In the genomic region with DNA sequence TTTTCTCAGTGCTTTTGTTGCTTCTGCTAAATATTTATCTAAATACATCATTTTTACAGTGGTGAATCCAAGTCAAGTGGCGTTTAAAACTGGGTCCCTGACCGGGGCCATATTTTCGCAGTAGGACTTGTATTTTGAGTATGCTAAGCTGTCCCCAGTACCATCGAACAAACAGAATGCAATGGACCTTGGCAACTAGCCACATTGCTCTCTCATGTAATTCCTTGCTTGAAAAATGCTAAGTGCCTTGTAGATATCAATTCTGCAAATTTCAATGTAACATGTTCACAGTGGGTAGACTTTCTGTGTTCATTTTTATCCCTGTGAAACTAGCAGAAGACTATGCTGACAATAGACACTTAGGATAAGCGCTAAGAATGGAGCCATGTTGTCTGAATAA, we compare ENCODE assay signal across 29 mouse cellular contexts. TPM values are rescaled to one million over a fixed set of nuclear protein-coding genes. Genes with fewer than 3 reads are reported as not detected.
DNase-seq lines count a peak whose midpoint lies in the region; ATAC-seq and TF ChIP-seq lines count a peak whose summit lies in the region.
"Had no signal": no experiment of that assay in that cellular context is flagged by ENCODE, and none has a peak within 500 bp of the region (broad histone marks: within the 10 kb centered on the region; RNA-seq: fewer than 3 reads in every experiment).

No protein-coding gene starts in this region.

- no peak overlapping the region for H3K4me3 ChIP-seq in kidney, adult 2 months (ENCODE audit: insufficient read depth, low read depth, low read length)
- no peak overlapping the region for H3K4me3 ChIP-seq in kidney, embryonic 15.5 days (replicated peaks)
- H3K4me3 ChIP-seq in liver, adult 2 months (ENCODE audit: insufficient read depth, low read depth, low read length), result no peak overlapping the region
- H3K4me3 ChIP-seq in liver, embryonic 11.5 days (ENCODE audit: low read depth, low read length), result no peak overlapping the region
- H3K4me3 ChIP-seq in liver, postnatal 0 days (ENCODE audit: low read depth, low read length), result no peak overlapping the region
- H3K4me3 ChIP-seq in midbrain, embryonic 11.5 days (ENCODE audit: low read depth, low read length), result no peak overlapping the region
- H3K4me3 ChIP-seq in midbrain, embryonic 15.5 days, result no peak overlapping the region
- H3K4me3 ChIP-seq: embryonic facial prominence, embryonic 13.5 days; embryonic facial prominence, embryonic 15.5 days; erythroblast, embryonic 14.5 days; forebrain, embryonic 10.5 days; forebrain, embryonic 12.5 days had no signal

- H3K4me1 ChIP-seq in kidney, adult 2 months (ENCODE audit: control insufficient read depth, insufficient read depth, low read length), result peaks cover 7% of the 10 kb centered on the region; the same call in 1 of the 2 replicates
- 0 out of 2 replicates have a peak, but pooled peaks cover 2% of the 10 kb centered on the region for H3K4me1 ChIP-seq in kidney, embryonic 15.5 days
- H3K4me1 ChIP-seq in liver, adult 2 months (ENCODE audit: control insufficient read depth, insufficient read depth, low read length), result peaks cover 26% of the 10 kb centered on the region
- H3K4me1 ChIP-seq in liver, embryonic 11.5 days (replicated peaks; ENCODE audit: control insufficient read depth, insufficient read depth, low read length), result no peaks in the 10 kb centered on the region
- H3K4me1 ChIP-seq in liver, postnatal 0 days (ENCODE audit: insufficient read depth), result no peaks in the 10 kb centered on the region; the same call in 1 of the 2 replicates
- no peaks in the 10 kb centered on the region for H3K4me1 ChIP-seq in midbrain, embryonic 11.5 days (ENCODE audit: control insufficient read depth, insufficient read depth, low read length)
- H3K4me1 ChIP-seq in midbrain, embryonic 15.5 days, result no peaks in the 10 kb centered on the region
- H3K4me1 ChIP-seq: embryonic facial prominence, embryonic 13.5 days; embryonic facial prominence, embryonic 15.5 days; forebrain, embryonic 10.5 days; forebrain, embryonic 12.5 days had no signal

- no peaks in the 10 kb centered on the region for H3K79me2 ChIP-seq in liver, adult 2 months (ENCODE audit: control insufficient read depth, insufficient read depth, low read length)

- H3K27ac ChIP-seq in kidney, adult 2 months (ENCODE audit: insufficient read depth, low read depth, low read length), result no peak overlapping the region
- H3K27ac ChIP-seq in kidney, embryonic 15.5 days, result no peak overlapping the region
- peak overlapping the region; percentile 84 for H3K27ac ChIP-seq in liver, adult 2 months (replicated peaks; ENCODE audit: insufficient read depth, low read depth, low read length)
- H3K27ac ChIP-seq in liver, embryonic 11.5 days (ENCODE audit: low read depth, low read length), result no peak overlapping the region
- H3K27ac ChIP-seq in liver, postnatal 0 days (ENCODE audit: low read depth), result peak overlapping the region; percentile 83
- no peak overlapping the region for H3K27ac ChIP-seq in midbrain, embryonic 11.5 days (ENCODE audit: low read depth, low read length)
- no peak overlapping the region for H3K27ac ChIP-seq in midbrain, embryonic 15.5 days
- H3K27ac ChIP-seq: embryonic facial prominence, embryonic 13.5 days; embryonic facial prominence, embryonic 15.5 days; forebrain, embryonic 10.5 days; forebrain, embryonic 12.5 days had no signal

- WGBS in kidney, adult 2 months, result 79% methylated on average over 5 of the region's 5 CpGs
- WGBS in kidney, embryonic 15.5 days, result 87% methylated on average over 5 of the region's 5 CpGs
- 33% methylated on average over 5 of the region's 5 CpGs for WGBS in liver, adult 2 months
- 86% methylated on average over 5 of the region's 5 CpGs for WGBS in liver, embryonic 11.5 days
- WGBS in liver, postnatal 0 days (ENCODE audit: insufficient replicate concordance), result 71% methylated on average over 5 of the region's 5 CpGs
- 92% methylated on average over 5 of the region's 5 CpGs for WGBS in midbrain, embryonic 11.5 days
- WGBS in midbrain, embryonic 15.5 days, result 88% methylated on average over 5 of the region's 5 CpGs

- no peak for ATAC-seq in kidney, embryonic 15.5 days (replicated peaks; ENCODE audit: low FRiP score)
- no peak for ATAC-seq in liver, embryonic 11.5 days (replicated peaks; ENCODE audit: low FRiP score)
- no peak for ATAC-seq in liver, postnatal 0 days
- ATAC-seq in midbrain, embryonic 11.5 days (ENCODE audit: low FRiP score), result no peak
- ATAC-seq in midbrain, embryonic 15.5 days (replicated peaks), result no peak
- ATAC-seq: forebrain, embryonic 14.5 days had no signal

- H3K9ac ChIP-seq in kidney, embryonic 15.5 days, result no peak overlapping the region
- no peak overlapping the region for H3K9ac ChIP-seq in liver, adult 2 months (ENCODE audit: low read depth, low read length)
- no peak overlapping the region for H3K9ac ChIP-seq in liver, embryonic 11.5 days (ENCODE audit: low read depth, low read length)
- H3K9ac ChIP-seq in liver, postnatal 0 days (replicated peaks), result no peak overlapping the region
- no peak overlapping the region for H3K9ac ChIP-seq in midbrain, embryonic 11.5 days (ENCODE audit: low read length)
- H3K9ac ChIP-seq in midbrain, embryonic 15.5 days, result no peak overlapping the region
- H3K9ac ChIP-seq: embryonic facial prominence, embryonic 13.5 days; embryonic facial prominence, embryonic 15.5 days; forebrain, embryonic 12.5 days had no signal

- no peak overlapping the region for H3K4me2 ChIP-seq in kidney, embryonic 15.5 days
- H3K4me2 ChIP-seq in liver, embryonic 11.5 days, result no peak overlapping the region
- H3K4me2 ChIP-seq in liver, postnatal 0 days (ENCODE audit: low read depth, low read length), result 0 out of 2 replicates have a peak overlapping the region, but pooled peaks have one; percentile 18
- no peak overlapping the region for H3K4me2 ChIP-seq in midbrain, embryonic 11.5 days
- H3K4me2 ChIP-seq in midbrain, embryonic 15.5 days, result no peak overlapping the region
- H3K4me2 ChIP-seq: embryonic facial prominence, embryonic 13.5 days; embryonic facial prominence, embryonic 15.5 days; forebrain, embryonic 12.5 days had no signal

- H3K27me3 ChIP-seq in kidney, adult 2 months (replicated peaks; ENCODE audit: control insufficient read depth, insufficient read depth, low read length), result no peaks in the 10 kb centered on the region
- no peaks in the 10 kb centered on the region for H3K27me3 ChIP-seq in kidney, embryonic 15.5 days
- H3K27me3 ChIP-seq in liver, adult 2 months (ENCODE audit: control insufficient read depth, insufficient read depth, low read length), result no peaks in the 10 kb centered on the region
- no peaks in the 10 kb centered on the region for H3K27me3 ChIP-seq in liver, embryonic 11.5 days (replicated peaks; ENCODE audit: control insufficient read depth, insufficient read depth, low read length)
- no peaks in the 10 kb centered on the region for H3K27me3 ChIP-seq in liver, postnatal 0 days (ENCODE audit: insufficient read depth, low read length)
- no peaks in the 10 kb centered on the region for H3K27me3 ChIP-seq in midbrain, embryonic 11.5 days (ENCODE audit: control insufficient read depth, insufficient read depth, low read length)
- H3K27me3 ChIP-seq in midbrain, embryonic 15.5 days (replicated peaks), result no peaks in the 10 kb centered on the region
- H3K27me3 ChIP-seq: embryonic facial prominence, embryonic 13.5 days; embryonic facial prominence, embryonic 15.5 days; forebrain, embryonic 12.5 days had no signal

- no peaks in the 10 kb centered on the region for H3K36me3 ChIP-seq in kidney, adult 2 months (ENCODE audit: control insufficient read depth, insufficient read depth, low read length)
- no peaks in the 10 kb centered on the region for H3K36me3 ChIP-seq in kidney, embryonic 15.5 days
- no peaks in the 10 kb centered on the region for H3K36me3 ChIP-seq in liver, adult 2 months (ENCODE audit: control insufficient read depth, insufficient read depth, low read length)
- H3K36me3 ChIP-seq in liver, embryonic 11.5 days (ENCODE audit: control insufficient read depth, insufficient read depth, low read length), result no peaks in the 10 kb centered on the region
- no peaks in the 10 kb centered on the region for H3K36me3 ChIP-seq in liver, postnatal 0 days (replicated peaks; ENCODE audit: insufficient read depth, low read length)
- H3K36me3 ChIP-seq in midbrain, embryonic 11.5 days (ENCODE audit: control insufficient read depth, insufficient read depth, low read length), result no peaks in the 10 kb centered on the region
- H3K36me3 ChIP-seq in midbrain, embryonic 15.5 days (replicated peaks), result no peaks in the 10 kb centered on the region
- H3K36me3 ChIP-seq: embryonic facial prominence, embryonic 13.5 days; embryonic facial prominence, embryonic 15.5 days; forebrain, embryonic 10.5 days; forebrain, embryonic 12.5 days had no signal

- no peaks in the 10 kb centered on the region for H3K9me3 ChIP-seq in kidney, embryonic 15.5 days (replicated peaks)
- no peaks in the 10 kb centered on the region for H3K9me3 ChIP-seq in liver, embryonic 11.5 days (ENCODE audit: control insufficient read depth, low read length)
- H3K9me3 ChIP-seq in liver, postnatal 0 days (ENCODE audit: low read length), result no peaks in the 10 kb centered on the region
- no peaks in the 10 kb centered on the region for H3K9me3 ChIP-seq in midbrain, embryonic 11.5 days (ENCODE audit: control insufficient read depth, low read length)
- H3K9me3 ChIP-seq in midbrain, embryonic 15.5 days, result no peaks in the 10 kb centered on the region
- H3K9me3 ChIP-seq: embryonic facial prominence, embryonic 13.5 days; embryonic facial prominence, embryonic 15.5 days; forebrain, embryonic 10.5 days; forebrain, embryonic 12.5 days had no signal

- TF ChIP-seq EP300 in liver, postnatal 0 days (IDR thresholded peaks at IDR 0.05; ENCODE audit: low read depth), result no peak

- no peak for TF ChIP-seq POLR2A in kidney, adult 2 months (IDR thresholded peaks at IDR 0.05; ENCODE audit: low read depth, low read length)
- TF ChIP-seq POLR2A in liver, adult 2 months (IDR thresholded peaks at IDR 0.05; ENCODE audit: extremely low read depth, insufficient read depth, low read length), result no peak

- DNase-seq in kidney, adult 2 months, result peak; percentile 35
- DNase-seq in liver, adult 2 months (ENCODE audit: extremely low read depth, low read depth, low spot score), result peak; percentile 84
- no peak for DNase-seq in liver, embryonic 11.5 days (ENCODE audit: low spot score)
- no peak for DNase-seq in liver, postnatal 0 days
- DNase-seq in liver, result no peak
- DNase-seq in midbrain, embryonic 11.5 days (ENCODE audit: low spot score, missing footprints), result peak; percentile 77
- DNase-seq: adrenal gland, adult 2 months; adrenal gland, postnatal 10 days; adrenal gland, postnatal 25 days; cerebellum, adult 11 months; cerebellum, adult 18-20 months; cerebellum, adult 8-10 months; cerebellum, adult 9-11 months; cerebellum, postnatal 14 days; cerebellum, postnatal 36 days; embryo, embryonic 11 days had no signal

- TF ChIP-seq CTCF in kidney, adult 2 months (conservative IDR thresholded peaks at IDR 0.05; ENCODE audit: insufficient read depth, insufficient read length, low read depth, low read length), result no peak
- no peak for TF ChIP-seq CTCF in liver, adult 2 months (IDR thresholded peaks at IDR 0.05; ENCODE audit: low read depth, low read length)
- no peak for TF ChIP-seq CTCF in liver, postnatal 0 days (IDR thresholded peaks at IDR 0.05; ENCODE audit: low read depth)

RNA-seq across cellular contexts. Expression of a gene that starts 4.7 kb away (rescaled TPM):
- 5.0 and 5.5 TPM in 2 replicates for polyA plus RNA-seq in kidney, adult 2 months (2012; rRNA removed)
- 5.5 and 12.2 TPM in 2 replicates for polyA plus RNA-seq in kidney, embryonic 15.5 days (2015; fragmentation: Nextera tagmentation; extraction: Ambion mirVana)
- 3,320 and 3,369 TPM in 2 replicates for total RNA-seq in liver, adult 2 months (2014; rRNA removed)
- polyA plus RNA-seq in liver, adult 2 months (2012; rRNA removed), result 877 and 984 TPM in 2 replicates
- polyA plus RNA-seq in liver, embryonic 11.5 days (2014; fragmentation: Nextera tagmentation; extraction: Ambion mirVana), result 161 and 182 TPM in 2 replicates
- polyA plus RNA-seq in liver, postnatal 0 days (2015; fragmentation: Nextera tagmentation; extraction: Ambion mirVana), result 4,366 and 4,944 TPM in 2 replicates
- not detected in 2 replicates for polyA plus RNA-seq in midbrain, embryonic 11.5 days (2014; fragmentation: Nextera tagmentation; extraction: Ambion mirVana)
- 1.3 TPM in 1 of 2 replicates, not detected in the other for polyA plus RNA-seq in midbrain, embryonic 15.5 days (2015; fragmentation: Nextera tagmentation; extraction: Ambion mirVana)
- total RNA-seq: common myeloid progenitor, adult 5-6 weeks; ES-E14; MEL had no signal
- polyA plus RNA-seq: C2C12; embryonic facial prominence, embryonic 11.5 days; embryonic facial prominence, embryonic 13.5 days; forebrain, embryonic 10.5 days; forebrain, embryonic 12.5 days; forebrain, embryonic 14.5 days had no signal

RNA-seq across cellular contexts. Expression of a gene that starts 13.7 kb away (rescaled TPM):
- 7.7 and 9.6 TPM in 2 replicates for polyA plus RNA-seq in kidney, adult 2 months (2012; rRNA removed)
- polyA plus RNA-seq in kidney, embryonic 15.5 days (2015; fragmentation: Nextera tagmentation; extraction: Ambion mirVana), result 4.0 and 8.8 TPM in 2 replicates
- 3,843 and 4,358 TPM in 2 replicates for total RNA-seq in liver, adult 2 months (2014; rRNA removed)
- polyA plus RNA-seq in liver, adult 2 months (2012; rRNA removed), result 2,564 and 2,816 TPM in 2 replicates
- polyA plus RNA-seq in liver, embryonic 11.5 days (2014; fragmentation: Nextera tagmentation; extraction: Ambion mirVana), result 178 and 182 TPM in 2 replicates
- polyA plus RNA-seq in liver, postnatal 0 days (2015; fragmentation: Nextera tagmentation; extraction: Ambion mirVana), result 4,762 and 5,621 TPM in 2 replicates
- polyA plus RNA-seq in midbrain, embryonic 11.5 days (2014; fragmentation: Nextera tagmentation; extraction: Ambion mirVana), result not detected in 2 replicates
- 0.09 and 3.4 TPM in 2 replicates for polyA plus RNA-seq in midbrain, embryonic 15.5 days (2015; fragmentation: Nextera tagmentation; extraction: Ambion mirVana)
- total RNA-seq: common myeloid progenitor, adult 5-6 weeks; MEL had no signal
- polyA plus RNA-seq: C2C12; embryonic facial prominence, embryonic 13.5 days; embryonic facial prominence, embryonic 15.5 days; erythroblast, embryonic 14.5 days; forebrain, embryonic 10.5 days; forebrain, embryonic 12.5 days; forebrain, embryonic 14.5 days had no signal

RNA-seq across cellular contexts. Expression of a gene that starts 28.5 kb away (rescaled TPM):
- 1.1 and 1.5 TPM in 2 replicates for polyA plus RNA-seq in kidney, adult 2 months (2012; rRNA removed)
- 4.5 and 8.3 TPM in 2 replicates for polyA plus RNA-seq in kidney, embryonic 15.5 days (2015; fragmentation: Nextera tagmentation; extraction: Ambion mirVana)
- total RNA-seq in liver, adult 2 months (2014; rRNA removed), result 2,420 and 2,798 TPM in 2 replicates
- polyA plus RNA-seq in liver, adult 2 months (2012; rRNA removed), result 918 and 923 TPM in 2 replicates
- 176 and 188 TPM in 2 replicates for polyA plus RNA-seq in liver, embryonic 11.5 days (2014; fragmentation: Nextera tagmentation; extraction: Ambion mirVana)
- polyA plus RNA-seq in liver, postnatal 0 days (2015; fragmentation: Nextera tagmentation; extraction: Ambion mirVana), result 2,723 and 3,190 TPM in 2 replicates
- not detected in 2 replicates for polyA plus RNA-seq in midbrain, embryonic 11.5 days (2014; fragmentation: Nextera tagmentation; extraction: Ambion mirVana)
- 0.51 TPM in 1 of 2 replicates, not detected in the other for polyA plus RNA-seq in midbrain, embryonic 15.5 days (2015; fragmentation: Nextera tagmentation; extraction: Ambion mirVana)
- total RNA-seq: adrenal gland, postnatal 25 days; common myeloid progenitor, adult 5-6 weeks; ES-E14; MEL had no signal
- polyA plus RNA-seq: C2C12; embryonic facial prominence, embryonic 13.5 days; forebrain, embryonic 10.5 days; forebrain, embryonic 12.5 days; forebrain, embryonic 14.5 days had no signal

RNA-seq across cellular contexts. Expression of a gene that starts 34.1 kb away (rescaled TPM):
- polyA plus RNA-seq in kidney, adult 2 months (2012; rRNA removed), result 33.1 and 33.3 TPM in 2 replicates
- 99.6 and 104 TPM in 2 replicates for polyA plus RNA-seq in kidney, embryonic 15.5 days (2015; fragmentation: Nextera tagmentation; extraction: Ambion mirVana)
- total RNA-seq in liver, adult 2 months (2014; rRNA removed), result 34.1 and 35.1 TPM in 2 replicates
- polyA plus RNA-seq in liver, adult 2 months (2012; rRNA removed), result 20.7 and 21.8 TPM in 2 replicates
- 92.7 and 103 TPM in 2 replicates for polyA plus RNA-seq in liver, embryonic 11.5 days (2014; fragmentation: Nextera tagmentation; extraction: Ambion mirVana)
- polyA plus RNA-seq in liver, postnatal 0 days (2015; fragmentation: Nextera tagmentation; extraction: Ambion mirVana), result 29.6 and 29.9 TPM in 2 replicates
- 142 and 144 TPM in 2 replicates for polyA plus RNA-seq in midbrain, embryonic 11.5 days (2014; fragmentation: Nextera tagmentation; extraction: Ambion mirVana)
- polyA plus RNA-seq in midbrain, embryonic 15.5 days (2015; fragmentation: Nextera tagmentation; extraction: Ambion mirVana), result 104 and 108 TPM in 2 replicates

Comparison
In these comparisons a context has a peak if more than half of its experiments do, and no peak if none do; other contexts are left out.
1. DNase-seq: peak in kidney, adult 2 months (single experiment), liver, adult 2 months (single experiment) and midbrain, embryonic 11.5 days (single experiment); none in liver, embryonic 11.5 days (single experiment), liver, postnatal 0 days (single experiment) and liver (single experiment).
2. H3K27ac ChIP-seq: peak in liver, adult 2 months (single experiment) and liver, postnatal 0 days (single experiment); none in kidney, adult 2 months (single experiment), kidney, embryonic 15.5 days (single experiment), liver, embryonic 11.5 days (single experiment), midbrain, embryonic 11.5 days (single experiment) and midbrain, embryonic 15.5 days (single experiment).
3. RNA of a gene that starts 4.7 kb away (polyA plus RNA-seq): 4,366 to 4,944 TPM in liver, postnatal 0 days, 877 to 984 TPM in liver, adult 2 months and 161 to 182 TPM in liver, embryonic 11.5 days; 5.5 to 12.2 TPM in kidney, embryonic 15.5 days, 5.0 to 5.5 TPM in kidney, adult 2 months, not detected in midbrain, embryonic 11.5 days and 1.3 TPM in midbrain, embryonic 15.5 days; every median in the first group is over 10 times any median in the second.
4. RNA of a gene that starts 13.7 kb away (polyA plus RNA-seq): 4,762 to 5,621 TPM in liver, postnatal 0 days, 2,564 to 2,816 TPM in liver, adult 2 months and 178 to 182 TPM in liver, embryonic 11.5 days; 7.7 to 9.6 TPM in kidney, adult 2 months, 4.0 to 8.8 TPM in kidney, embryonic 15.5 days, 0.09 to 3.4 TPM in midbrain, embryonic 15.5 days and not detected in midbrain, embryonic 11.5 days; every median in the first group is over 10 times any median in the second.
5. RNA of a gene that starts 28.5 kb away (polyA plus RNA-seq): 2,723 to 3,190 TPM in liver, postnatal 0 days, 918 to 923 TPM in liver, adult 2 months and 176 to 188 TPM in liver, embryonic 11.5 days; 4.5 to 8.3 TPM in kidney, embryonic 15.5 days, 1.1 to 1.5 TPM in kidney, adult 2 months, 0.51 TPM in midbrain, embryonic 15.5 days and not detected in midbrain, embryonic 11.5 days; every median in the first group is over 10 times any median in the second.